Mouse (Mus musculus) monocyte, adult 5-6 weeks (primary cell): ENCODE data around the gene Ttc5. TPM values are rescaled to one million over a fixed set of nuclear protein-coding genes. Genes with fewer than 3 reads are reported as not detected.
"Not testable (repeated sequence)": the region's sequence is repeated elsewhere in the genome, so short reads cannot be mapped to it uniquely, and the experiment has no call there.

Experiments used
- ATAC-seq: fragments of 153-309, 156-312 bp; replicated peaks from 2 replicates; pipeline ENCODE4 v1.8.0; 2017; ENCODE audit warnings: mild to moderate bottlenecking; ENCODE audit not compliant: low TSS enrichment, insufficient number of reproducible peaks, severe bottlenecking, poor library complexity, low FRiP score
- total RNA-seq: library from RNA; stranded (forward); fragments of 200-1000, 200-491, 200-594 nt; gene quantifications from 3 replicates; pipeline ENCODE4 v1.2.3, GENCODE M21; 2017

The Ttc5 gene
- 55.8 to 70.2 TPM (median 65.8 TPM) in 3 replicates for total RNA-seq

- ATAC-seq = peak; percentile 98
Measured at GRCm38 (mm10) chr14:50785251-50785637, at the start of gene Ttc5. Ttc5 (minus strand) TSS chr14:50785519.

- ATAC-seq = no peak; the same call in 1 of the 2 replicates
Measured at GRCm38 (mm10) chr14:50834435-50834834, 49.1 kb upstream of the Ttc5 start.

GRCm38 (mm10) chr14:50833964-50834363 is 48.6 kb upstream of the Ttc5 start:
- ATAC-seq = peak; percentile 91

- ATAC-seq = peak; percentile 48
Measured at GRCm38 (mm10) chr14:50829878-50830277, 44.6 kb upstream of the Ttc5 start.

GRCm38 (mm10) chr14:50826579-50826978 is 41.3 kb upstream of the Ttc5 start:
- no peak for ATAC-seq

- ATAC-seq = peak; percentile 87
Measured at GRCm38 (mm10) chr14:50824219-50824618, 38.9 kb upstream of the Ttc5 start.

GRCm38 (mm10) chr14:50823240-50823639 is 37.9 kb upstream of the Ttc5 start:
- ATAC-seq = no peak

- no peak for ATAC-seq
Measured at GRCm38 (mm10) chr14:50813060-50813459, 27.7 kb upstream of the Ttc5 start.

- peak; percentile 95 for ATAC-seq
Measured at GRCm38 (mm10) chr14:50807487-50808072, 22.3 kb upstream of the Ttc5 start, which contains the start of the genes Ccnb1ip1 and Parp2. Ccnb1ip1 (minus strand) TSS chr14:50807732. Parp2 (plus strand) TSS chr14:50807841.

- ATAC-seq = not testable (repeated sequence)
Measured at GRCm38 (mm10) chr14:50806469-50806868, 21.1 kb upstream of the Ttc5 start.

GRCm38 (mm10) chr14:50804683-50805082 is 19.4 kb upstream of the Ttc5 start:
- no peak for ATAC-seq

GRCm38 (mm10) chr14:50802843-50803562 is 17.7 kb upstream of the Ttc5 start:
- no peak for ATAC-seq

- ATAC-seq = no peak
Measured at GRCm38 (mm10) chr14:50802441-50802840, 17.1 kb upstream of the Ttc5 start.

- peak; percentile 20; the same call in 1 of the 2 replicates for ATAC-seq
Measured at GRCm38 (mm10) chr14:50799502-50800259, 14.4 kb upstream of the Ttc5 start.

GRCm38 (mm10) chr14:50798512-50798911 is 13.2 kb upstream of the Ttc5 start:
- ATAC-seq = peak; percentile 60

- no peak for ATAC-seq
Measured at GRCm38 (mm10) chr14:50796464-50796863, 11.1 kb upstream of the Ttc5 start.

- no peak for ATAC-seq
Measured at GRCm38 (mm10) chr14:50795965-50796364, 10.6 kb upstream of the Ttc5 start.

- no peak for ATAC-seq
Measured at GRCm38 (mm10) chr14:50795261-50795935, 10.1 kb upstream of the Ttc5 start.

- no peak for ATAC-seq
Measured at GRCm38 (mm10) chr14:50788157-50788556, 2.8 kb upstream of the Ttc5 start.
